Mouse (Mus musculus): ENCODE results near the gene Sh3bp5. TPM values are rescaled to one million over a fixed set of nuclear protein-coding genes. Genes with fewer than 3 reads are reported as not detected.

Gene Sh3bp5
- polyA plus RNA-seq, 1 experiment from 2014 or later, result 142 TPM

DNA sequence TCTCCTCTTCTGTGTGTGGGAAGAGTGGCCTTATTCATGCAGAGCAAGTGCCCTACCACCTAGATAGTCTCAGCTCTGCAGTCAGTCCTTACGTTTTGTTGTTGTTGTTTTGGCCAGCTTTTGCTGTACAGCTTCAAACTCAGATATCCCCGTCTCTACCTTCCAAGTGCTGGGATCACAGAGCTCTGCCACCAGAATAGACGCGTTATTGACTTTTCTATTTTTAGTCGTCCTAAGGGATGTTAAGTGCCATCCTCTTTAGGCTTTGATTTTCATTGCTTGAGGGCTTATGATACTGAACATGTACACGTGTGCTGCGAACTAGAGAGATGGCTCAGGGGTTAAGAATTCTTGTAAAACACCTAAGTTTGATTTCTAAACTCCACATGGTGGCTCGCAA lies 92.6 kb downstream of the Sh3bp5 start:
- Histone ChIP-seq H3K4me2 (no peak overlapping the region), H3K4me3 (no peak overlapping the region), H3K4me1 (replicated peaks) (peaks cover 8% of the 10 kb centered on the region), H3K36me3 (peaks cover 46% of the 10 kb centered on the region), H3K9me3 (no peaks in the 10 kb centered on the region), H3K27ac (no peak overlapping the region), H3K27me3 (no peaks in the 10 kb centered on the region), H3K9ac (no peak overlapping the region)
- WGBS, result 90% methylated on average over 8 of the region's 8 CpGs
- no peak for ATAC-seq (ENCODE audit: low FRiP score)

DNA sequence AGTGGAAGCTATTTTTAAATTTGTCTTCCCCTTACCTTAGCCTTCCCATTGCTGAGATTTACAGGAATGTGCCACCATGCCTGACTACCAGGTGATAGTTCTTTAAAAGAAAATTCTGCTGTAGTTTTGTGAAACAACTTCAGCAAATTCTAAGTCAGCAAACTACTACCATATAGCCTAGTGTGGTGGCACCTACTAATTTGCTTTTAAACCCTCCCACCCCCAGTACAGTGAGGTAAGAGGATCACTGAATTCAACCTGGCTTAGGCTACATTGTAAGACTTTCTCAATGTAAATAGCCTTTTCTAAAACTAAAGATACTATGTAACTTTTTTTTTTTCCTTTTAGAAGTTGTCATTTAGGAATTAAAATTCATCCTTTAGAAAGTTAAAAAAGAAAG lies 97.9 kb downstream of the Sh3bp5 start:
- H3K4me3 ChIP-seq, result peak overlapping the region; percentile 82
- H3K9me3 ChIP-seq, result no peaks in the 10 kb centered on the region
- peak overlapping the region; percentile 72 for H3K4me2 ChIP-seq
- ATAC-seq (ENCODE audit: low FRiP score), result no peak
- no peaks in the 10 kb centered on the region for H3K27me3 ChIP-seq
- peak overlapping the region; percentile 92; the same call in 1 of the 2 replicates for H3K9ac ChIP-seq
- no peak overlapping the region for H3K27ac ChIP-seq
- H3K4me1 ChIP-seq (replicated peaks), result peaks cover 25% of the 10 kb centered on the region
- peaks cover 11% of the 10 kb centered on the region for H3K36me3 ChIP-seq

DNA sequence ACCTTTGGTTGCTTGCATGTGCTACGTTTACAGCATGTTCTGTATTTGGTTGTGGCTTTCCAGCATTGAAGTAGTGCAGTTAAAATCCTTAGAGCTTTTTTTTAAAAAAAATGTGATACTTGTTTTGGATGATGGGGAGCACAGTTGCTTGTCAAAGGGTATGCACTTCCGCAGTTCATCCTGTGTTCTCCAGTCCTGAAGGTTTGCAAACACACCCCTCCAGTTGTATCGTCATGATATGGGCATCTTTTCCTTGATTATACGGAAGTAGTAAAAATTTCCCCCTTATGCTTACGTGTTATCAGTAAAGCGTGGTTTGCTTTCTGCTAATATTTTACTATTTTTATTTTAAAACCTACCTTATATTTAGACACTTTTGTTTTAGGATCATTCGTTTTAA lies 98.5 kb downstream of the Sh3bp5 start:
- Histone ChIP-seq H3K9me3 (no peaks in the 10 kb centered on the region), H3K36me3 (peaks cover 9% of the 10 kb centered on the region), H3K27ac (peak overlapping the region; percentile 94), H3K4me1 (replicated peaks) (peaks cover 25% of the 10 kb centered on the region), H3K4me3 (peak overlapping the region; percentile 82), H3K27me3 (no peaks in the 10 kb centered on the region), H3K9ac (peak overlapping the region; percentile 92), H3K4me2 (peak overlapping the region; percentile 72)
- WGBS, result 52% methylated on average over 7 of the region's 7 CpGs
- no peak for ATAC-seq (ENCODE audit: low FRiP score)

DNA sequence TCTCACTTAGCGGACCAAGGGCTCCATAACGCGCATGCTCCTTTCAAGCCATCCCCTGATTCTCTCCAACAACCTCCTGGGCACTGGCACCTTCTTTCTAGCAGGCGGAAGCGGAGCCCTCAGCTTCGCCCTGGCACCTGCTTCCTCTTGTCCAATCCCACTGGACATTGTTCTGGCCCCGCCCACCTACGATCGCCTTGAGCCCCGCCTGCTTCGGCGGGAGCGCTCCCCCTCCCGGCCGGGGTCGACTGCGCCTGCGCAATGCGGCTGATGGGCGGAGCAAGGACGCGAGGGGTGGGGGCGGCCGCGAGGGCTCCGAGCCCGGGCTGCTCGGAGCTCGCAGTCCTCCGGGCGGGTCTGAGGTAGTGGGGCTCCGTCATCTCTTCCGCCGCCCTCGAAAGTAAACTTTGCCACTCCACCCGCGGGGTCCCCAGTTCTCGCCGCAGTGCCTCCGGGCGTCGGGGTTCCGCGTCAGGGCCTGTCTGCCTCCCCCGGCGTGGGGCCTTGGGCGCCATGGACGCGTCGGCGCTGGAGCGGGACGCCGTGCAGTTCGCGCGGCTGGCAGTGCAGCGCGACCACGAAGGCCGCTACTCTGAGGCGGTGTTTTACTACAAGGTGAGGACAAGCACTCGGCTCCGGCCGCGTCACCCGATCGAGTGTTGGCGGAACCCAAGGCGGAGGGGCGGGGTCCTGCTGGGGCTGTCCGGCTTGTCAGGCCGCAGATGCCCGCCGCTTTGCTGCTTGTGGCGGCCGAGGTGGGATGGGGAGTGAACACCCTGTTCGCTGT lies 99.3 kb downstream of the Sh3bp5 start, which contains the start of gene Capn7:
Capn7 (plus strand) TSS at position 270 of the 787 bp plus-strand sequence.
- peak; percentile 98 for ATAC-seq (ENCODE audit: low FRiP score)
- Histone ChIP-seq H3K27me3 (no peaks in the 10 kb centered on the region), H3K9ac (peak within 1 kb of the TSS; percentile 92), H3K4me2 (peak within 1 kb of the TSS; percentile 72), H3K27ac (peak within 1 kb of the TSS; percentile 94), H3K36me3 (peaks cover 7% of the 10 kb centered on the region; the same call in 1 of the 2 replicates), H3K4me3 (peak within 1 kb of the TSS; percentile 82), H3K4me1 (replicated peaks) (peaks cover 25% of the 10 kb centered on the region), H3K9me3 (no peaks in the 10 kb centered on the region)
- under 1% methylated on average over 78 of the region's 78 CpGs for WGBS

DNA sequence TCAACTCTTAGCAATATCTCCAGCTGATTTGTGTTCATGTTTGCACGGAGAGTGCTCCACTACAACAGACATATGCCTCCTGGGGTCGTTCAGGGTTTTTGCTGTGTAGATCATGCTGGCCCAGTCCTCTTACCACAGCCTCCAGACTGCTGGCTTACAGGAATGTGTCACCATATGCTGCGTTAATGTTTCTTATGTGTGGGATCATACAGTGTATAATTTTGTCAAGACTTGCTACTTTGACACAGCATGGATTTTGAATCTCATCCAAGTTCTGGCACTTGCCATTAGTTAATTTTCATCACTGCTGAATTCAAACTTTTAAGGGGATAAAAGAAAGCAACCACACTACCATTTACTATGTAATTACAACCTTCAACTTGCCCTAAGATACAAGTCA lies 100.1 kb downstream of the Sh3bp5 start:
- H3K4me1 ChIP-seq (replicated peaks), result peaks cover 25% of the 10 kb centered on the region
- no peaks in the 10 kb centered on the region for H3K9me3 ChIP-seq
- H3K4me3 ChIP-seq, result peak overlapping the region; percentile 82
- H3K27ac ChIP-seq, result peak overlapping the region; percentile 94
- no peak for ATAC-seq (ENCODE audit: low FRiP score)
- peaks cover 3% of the 10 kb centered on the region; the same call in 1 of the 2 replicates for H3K36me3 ChIP-seq
- H3K4me2 ChIP-seq, result peak overlapping the region; percentile 51
- 53% methylated on average over 3 of the region's 3 CpGs for WGBS
- H3K9ac ChIP-seq, result peak overlapping the region; percentile 68
- H3K27me3 ChIP-seq, result 0 out of 2 replicates have a peak, but pooled peaks cover 2% of the 10 kb centered on the region

DNA sequence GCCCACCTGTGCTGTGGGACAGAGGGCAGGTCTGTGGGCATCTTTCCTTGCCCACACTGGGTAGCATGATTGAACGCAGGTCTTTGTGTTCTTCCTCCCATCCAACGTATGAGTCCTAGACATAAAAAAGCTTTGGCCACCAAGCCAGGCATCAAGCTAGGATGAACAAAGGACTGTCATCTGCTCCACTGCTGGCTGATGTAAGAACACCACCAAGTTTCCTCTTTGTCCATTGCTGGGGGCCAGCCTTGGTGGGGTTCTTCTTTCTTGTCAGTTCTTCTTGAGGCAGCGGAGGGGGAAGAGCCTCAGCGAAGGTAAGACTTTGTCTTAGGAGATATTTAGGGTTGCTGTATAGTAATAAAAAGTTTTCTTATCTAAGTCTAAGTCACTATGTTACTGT lies 104.9 kb downstream of the Sh3bp5 start:
- H3K36me3 ChIP-seq, result no peaks in the 10 kb centered on the region
- WGBS, result 80% methylated on average over 4 of the region's 4 CpGs
- no peak overlapping the region for H3K4me2 ChIP-seq
- peaks cover 13% of the 10 kb centered on the region for H3K27me3 ChIP-seq
- H3K4me3 ChIP-seq, result no peak overlapping the region
- peaks cover 6% of the 10 kb centered on the region for H3K4me1 ChIP-seq (replicated peaks)
- H3K9me3 ChIP-seq, result no peaks in the 10 kb centered on the region
- ATAC-seq (ENCODE audit: low FRiP score), result no peak
- no peak overlapping the region for H3K27ac ChIP-seq
- no peak overlapping the region for H3K9ac ChIP-seq

DNA sequence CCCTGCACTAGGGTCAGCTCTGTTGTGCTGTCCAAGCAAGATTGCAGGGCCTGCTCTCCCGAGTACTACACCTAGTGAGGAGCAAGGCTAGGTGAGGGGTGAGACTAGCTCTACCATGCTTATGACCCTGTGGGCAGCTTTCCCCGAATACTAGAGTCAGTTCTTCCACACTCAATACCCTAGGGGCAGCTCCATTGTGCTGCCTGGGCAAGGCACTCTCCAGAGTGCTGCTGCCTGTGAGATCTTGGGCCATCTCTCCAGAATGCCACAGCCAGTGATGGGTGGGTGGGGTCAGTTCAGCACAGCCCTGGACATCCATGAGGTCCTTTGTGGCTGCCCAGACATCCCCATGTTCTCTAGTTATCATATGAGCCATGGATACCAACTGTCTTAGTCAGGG lies 106.1 kb downstream of the Sh3bp5 start:
- peaks cover 13% of the 10 kb centered on the region for H3K27me3 ChIP-seq
- no peak overlapping the region for H3K4me3 ChIP-seq
- no peaks in the 10 kb centered on the region for H3K9me3 ChIP-seq
- WGBS, result 48% methylated on average over 2 of the region's 2 CpGs
- no peak overlapping the region for H3K27ac ChIP-seq
- no peak for ATAC-seq (ENCODE audit: low FRiP score)
- no peak overlapping the region for H3K9ac ChIP-seq
- H3K4me1 ChIP-seq (replicated peaks), result no peaks in the 10 kb centered on the region
- no peak overlapping the region for H3K4me2 ChIP-seq
- no peaks in the 10 kb centered on the region for H3K36me3 ChIP-seq

DNA sequence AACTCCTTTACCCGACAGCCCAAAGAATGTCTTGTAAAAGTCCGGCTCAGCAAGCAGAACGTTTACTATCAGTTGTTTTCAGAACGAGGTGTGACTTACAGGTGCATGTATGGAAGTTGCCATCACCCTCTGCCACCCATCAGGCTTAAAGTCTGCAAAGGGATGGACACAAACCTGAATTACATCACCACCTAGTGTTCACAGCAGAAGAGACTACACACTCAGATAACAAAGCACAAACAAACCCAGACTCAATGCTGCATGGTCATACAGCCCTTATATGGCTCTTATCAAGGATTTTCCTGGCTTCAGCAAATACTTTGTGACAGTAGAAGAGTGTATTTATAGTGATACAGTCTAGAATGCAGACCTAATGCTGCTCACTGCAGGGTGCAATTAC lies 108.2 kb downstream of the Sh3bp5 start:
- Histone ChIP-seq H3K27me3 (peaks cover 13% of the 10 kb centered on the region), H3K4me3 (no peak overlapping the region), H3K4me1 (replicated peaks) (peaks cover 8% of the 10 kb centered on the region), H3K9ac (no peak overlapping the region), H3K27ac (no peak overlapping the region), H3K9me3 (no peaks in the 10 kb centered on the region), H3K36me3 (no peaks in the 10 kb centered on the region), H3K4me2 (no peak overlapping the region)
- 82% methylated on average over 4 of the region's 4 CpGs for WGBS
- no peak for ATAC-seq (ENCODE audit: low FRiP score)

DNA sequence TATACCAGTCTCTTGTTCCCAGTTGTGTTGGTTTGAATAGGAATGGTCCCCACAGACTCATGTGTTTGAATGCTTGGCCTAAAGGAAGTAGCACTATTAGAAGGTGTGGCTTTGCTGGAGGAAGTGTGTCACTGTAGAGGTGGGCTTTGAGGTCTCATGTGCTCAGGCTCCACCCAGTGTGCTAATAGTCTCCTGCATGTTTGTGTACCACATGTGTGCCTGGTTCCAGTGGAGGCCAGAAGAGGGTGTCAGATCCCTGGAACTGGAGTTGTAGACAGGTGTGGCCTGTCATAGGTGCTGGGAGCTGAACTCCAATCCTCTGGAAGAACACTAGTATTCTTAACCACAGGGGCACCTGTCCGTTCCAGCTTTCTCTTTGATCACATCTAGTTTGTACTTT lies 108.7 kb downstream of the Sh3bp5 start:
- H3K9ac ChIP-seq, result no peak overlapping the region

DNA sequence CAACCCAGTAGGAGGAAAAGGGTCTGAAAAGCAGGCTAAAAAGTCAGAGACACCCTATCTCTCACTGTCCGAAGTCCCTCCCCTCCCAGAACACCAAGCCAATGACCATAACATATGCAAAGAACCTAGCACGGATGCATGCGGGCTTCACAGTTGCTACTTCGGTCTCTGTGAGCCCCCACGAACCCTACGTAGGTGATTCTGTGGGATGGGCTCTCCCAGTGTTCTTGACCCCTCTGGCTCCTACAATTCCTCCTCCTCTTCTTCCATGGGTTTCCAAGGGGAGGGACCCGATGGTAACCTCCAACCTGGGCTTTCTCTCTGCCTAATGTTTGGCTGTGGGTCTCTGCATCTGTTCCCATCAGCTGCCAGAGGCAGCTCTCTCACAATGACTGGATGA lies 109.1 kb downstream of the Sh3bp5 start:
- no peaks in the 10 kb centered on the region for H3K36me3 ChIP-seq
- H3K4me3 ChIP-seq, result no peak overlapping the region
- peaks cover 8% of the 10 kb centered on the region for H3K4me1 ChIP-seq (replicated peaks)
- no peak overlapping the region for H3K27ac ChIP-seq
- 76% methylated on average over 7 of the region's 7 CpGs for WGBS
- H3K4me2 ChIP-seq, result no peak overlapping the region
- H3K27me3 ChIP-seq, result peaks cover 13% of the 10 kb centered on the region
- ATAC-seq (ENCODE audit: low FRiP score), result no peak
- no peaks in the 10 kb centered on the region for H3K9me3 ChIP-seq
- no peak overlapping the region for H3K9ac ChIP-seq

More for the DNA sequence above, 108.7 kb downstream of the Sh3bp5 start:
- H3K4me2 ChIP-seq, result no peak overlapping the region
- no peak overlapping the region for H3K4me3 ChIP-seq
- H3K36me3 ChIP-seq, result no peaks in the 10 kb centered on the region
- no peak for ATAC-seq (ENCODE audit: low FRiP score)
- H3K27me3 ChIP-seq, result peaks cover 13% of the 10 kb centered on the region
- H3K9me3 ChIP-seq, result no peaks in the 10 kb centered on the region
- 94% methylated on average over 1 of the region's 1 CpGs for WGBS
- no peak overlapping the region for H3K27ac ChIP-seq
- H3K4me1 ChIP-seq (replicated peaks), result peaks cover 8% of the 10 kb centered on the region

DNA sequence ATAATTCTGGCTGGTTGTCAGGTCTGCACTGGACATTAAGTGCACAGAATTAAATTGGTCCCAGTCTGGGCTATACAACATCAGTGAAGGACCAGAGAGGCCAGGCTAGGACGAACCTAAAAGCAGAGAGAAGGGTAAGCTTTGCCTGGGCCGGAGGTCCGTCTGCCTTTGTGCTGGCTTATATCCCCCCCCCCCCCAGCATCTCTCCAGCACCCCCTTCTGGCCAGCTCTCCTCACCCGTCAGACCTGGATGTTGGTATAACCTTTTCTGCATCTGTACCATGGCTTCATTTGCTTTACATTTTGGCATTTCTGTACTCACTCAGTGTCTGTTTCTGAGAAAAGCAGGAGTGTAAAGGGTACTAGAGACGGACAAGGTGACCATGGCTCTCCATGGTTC lies 110.3 kb downstream of the Sh3bp5 start:
- H3K27ac ChIP-seq, result no peak overlapping the region
- H3K27me3 ChIP-seq, result peaks cover 9% of the 10 kb centered on the region
- H3K4me3 ChIP-seq, result no peak overlapping the region
- 56% methylated on average over 5 of the region's 5 CpGs for WGBS
- H3K9me3 ChIP-seq, result no peaks in the 10 kb centered on the region
- no peak overlapping the region for H3K9ac ChIP-seq
- no peak overlapping the region for H3K4me2 ChIP-seq
- peaks cover 8% of the 10 kb centered on the region for H3K4me1 ChIP-seq (replicated peaks)
- no peaks in the 10 kb centered on the region for H3K36me3 ChIP-seq
- ATAC-seq (ENCODE audit: low FRiP score), result no peak

DNA sequence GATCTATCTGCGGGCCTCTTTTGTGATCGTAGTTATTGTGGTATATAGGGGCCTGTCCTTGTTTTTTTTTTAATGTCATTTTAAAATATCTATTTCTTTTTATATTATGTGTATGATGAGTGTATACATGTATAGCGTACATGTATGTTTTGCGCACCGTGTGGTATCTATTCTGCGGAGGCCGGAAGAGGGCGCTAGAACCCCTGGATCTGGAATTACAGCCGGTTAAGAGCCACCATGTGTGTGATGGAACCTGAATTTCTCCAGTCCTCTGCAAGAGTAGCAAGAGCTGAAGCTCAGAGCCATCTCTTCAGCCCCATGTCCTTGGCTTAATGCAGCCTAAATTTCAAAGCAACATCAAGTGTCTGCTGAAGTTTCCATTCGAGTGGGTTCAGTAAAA lies 111.0 kb downstream of the Sh3bp5 start:
- H3K4me1 ChIP-seq (replicated peaks), result peaks cover 8% of the 10 kb centered on the region
- no peak for ATAC-seq (ENCODE audit: low FRiP score)
- H3K9ac ChIP-seq, result no peak overlapping the region
- peaks cover 9% of the 10 kb centered on the region for H3K27me3 ChIP-seq
- no peaks in the 10 kb centered on the region for H3K36me3 ChIP-seq
- no peak overlapping the region for H3K27ac ChIP-seq
- H3K9me3 ChIP-seq, result no peaks in the 10 kb centered on the region
- 69% methylated on average over 10 of the region's 10 CpGs for WGBS
- H3K4me2 ChIP-seq, result no peak overlapping the region
- no peak overlapping the region for H3K4me3 ChIP-seq

All from hindbrain, embryonic 13.5 days (tissue).